Mouse (Mus musculus) limb, embryonic 14.5 days (tissue): ENCODE results near the gene Rgs9bp. TPM values are rescaled to one million over a fixed set of nuclear protein-coding genes. Genes with fewer than 3 reads are reported as not detected.
A peak's percentile ranks its signal among the peaks of the same experiment; 100 is the strongest.

Source experiments
- ATAC-seq: fragments of 200-750 bp; cut with Nextera tagmentation; 2 replicates; pipeline ENCODE4 v1.8.0; 2017; ENCODE audit warnings: low read depth, moderate number of reproducible peaks, moderate TSS enrichment; ENCODE audit not compliant: low FRiP score
- DNase-seq: peaks from one replicate; pipeline ENCODE4 v3.0.0-alpha.2; 2015; ENCODE audit warnings: low spot score
- H3K27ac ChIP-seq: fragments of 300-500 bp; sonication (generic); replicated peaks from 2 replicates; pipeline ENCODE4 v1.5.1; 2014; ENCODE audit warnings: low read depth, mild to moderate bottlenecking, low read length, moderate library complexity, mixed read lengths
- H3K27me3 ChIP-seq: fragments of 300-500 bp; sonication (generic); 2 replicates; pipeline ENCODE4 v1.6.1; 2014; ENCODE audit warnings: low read length, mixed read lengths; ENCODE audit not compliant: control insufficient read depth, insufficient read depth
- H3K36me3 ChIP-seq: fragments of 300-500 bp; sonication (generic); 2 replicates; pipeline ENCODE4 v1.6.1; 2014; ENCODE audit warnings: mild to moderate bottlenecking, low read length, moderate library complexity, mixed read lengths; ENCODE audit not compliant: control insufficient read depth, insufficient read depth
- H3K4me1 ChIP-seq: fragments of 300-500 bp; sonication (generic); 2 replicates; pipeline ENCODE4 v1.6.1; 2014; ENCODE audit warnings: antibody characterized with exemption, low read length, mixed read lengths; ENCODE audit not compliant: control insufficient read depth, insufficient read depth
- H3K4me2 ChIP-seq: fragments of 300-500 bp; sonication (generic); replicated peaks from 2 replicates; pipeline ENCODE4 v1.6.1; 2014; ENCODE audit warnings: low read depth, mild to moderate bottlenecking, low read length, moderate library complexity; ENCODE audit not compliant: severe bottlenecking
- H3K4me3 ChIP-seq: fragments of 300-500 bp; sonication (generic); replicated peaks from 2 replicates; pipeline ENCODE4 v1.5.1; 2014; ENCODE audit warnings: low read length
- H3K9ac ChIP-seq: fragments of 300-500 bp; sonication (generic); 2 replicates; pipeline ENCODE4 v1.6.1; 2014; ENCODE audit warnings: mild to moderate bottlenecking, low read depth, low read length, moderate library complexity; ENCODE audit not compliant: severe bottlenecking
- H3K9me3 ChIP-seq: fragments of 300-500 bp; sonication (generic); 2 replicates; pipeline ENCODE4 v1.6.1; 2016; ENCODE audit warnings: low read length; ENCODE audit not compliant: control insufficient read depth
- POLR2A ChIP-seq: fragments of 200-500 bp; IDR thresholded peaks from 2 replicates; pipeline ENCODE4 v1.8.0; 2012; ENCODE audit warnings: inconsistent platforms, mild to moderate bottlenecking, moderate library complexity, borderline replicate concordance; ENCODE audit not compliant: insufficient read depth, insufficient read length; ENCODE audit errors: extremely low read depth
- WGBS: fragments of 180-500 bp; shearing (Covaris S2); extraction: QIAGEN DNeasy Blood & Tissue Kit; methylation state at CpG from one replicate; pipeline ENCODE4 v1.1.7; 2014; 5-methylcytosine and 5-hydroxymethylcytosine counted together
- polyA plus RNA-seq, 2 experiments: library from polyadenylated mRNA; depleted of rRNA in 1 of 2; stranded (reverse) in 1 of 2; unstranded in 1 of 2; fragments of >200 nt; fragmentation: Nextera tagmentation in 1 of 2; extraction: Ambion mirVana in 1 of 2; gene quantifications; 2 replicates each; pipeline versions ENCODE4 v1.2.1 to v1.2.3; 2012 to 2014

Rgs9bp gene
- polyA plus RNA-seq, 2 experiments: 0.99 to 1.5 TPM

GRCm38 (mm10) chr7:35556905-35557304 lies 28.5 kb downstream of the Rgs9bp start:
- DNase-seq (no peak), ATAC-seq (no peak)
- Histone ChIP-seq H3K4me3 (no peak overlapping the region), H3K9ac (no peak overlapping the region), H3K4me2 (no peak overlapping the region), H3K27me3 (no peaks in the 10 kb centered on the region), H3K27ac (no peak overlapping the region), H3K4me1 (peaks cover 7% of the 10 kb centered on the region; the same call in 1 of the 2 replicates), H3K36me3 (no peaks in the 10 kb centered on the region), H3K9me3 (no peaks in the 10 kb centered on the region)
- WGBS: 89% methylated on average over 5 of the region's 5 CpGs
- TF ChIP-seq POLR2A: no peak

GRCm38 (mm10) chr7:35556205-35556603 lies 29.2 kb downstream of the Rgs9bp start, which contains the start of gene Nudt19:
Gene Nudt19 (minus strand): TSS chr7:35556304.
- Histone ChIP-seq H3K27me3 (no peaks in the 10 kb centered on the region), H3K27ac (peak within 1 kb of the TSS; percentile 96), H3K9ac (peak within 1 kb of the TSS; percentile 95), H3K36me3 (peaks cover 3% of the 10 kb centered on the region; the same call in 1 of the 2 replicates), H3K4me1 (peaks cover 7% of the 10 kb centered on the region; the same call in 1 of the 2 replicates), H3K9me3 (no peaks in the 10 kb centered on the region), H3K4me2 (peak within 1 kb of the TSS; percentile 97), H3K4me3 (peak within 1 kb of the TSS; percentile 80)
- ATAC-seq (no peak), DNase-seq (no peak)
- WGBS: 66% methylated on average over 4 of the region's 4 CpGs
- TF ChIP-seq POLR2A: no peak

GRCm38 (mm10) chr7:35555224-35556204 lies 29.9 kb downstream of the Rgs9bp start:
- TF ChIP-seq POLR2A: peak; percentile 89
- under 1% methylated on average over 72 of the region's 93 CpGs for WGBS
- ATAC-seq (peak; percentile 91), DNase-seq (peak; percentile 88)
- Histone ChIP-seq H3K4me2 (peak overlapping the region; percentile 97), H3K27ac (peak overlapping the region; percentile 96), H3K4me1 (peaks cover 7% of the 10 kb centered on the region; the same call in 1 of the 2 replicates), H3K9ac (peak overlapping the region; percentile 95), H3K36me3 (peaks cover 8% of the 10 kb centered on the region; the same call in 1 of the 2 replicates), H3K27me3 (no peaks in the 10 kb centered on the region), H3K4me3 (peak overlapping the region; percentile 80), H3K9me3 (no peaks in the 10 kb centered on the region)

DNA sequence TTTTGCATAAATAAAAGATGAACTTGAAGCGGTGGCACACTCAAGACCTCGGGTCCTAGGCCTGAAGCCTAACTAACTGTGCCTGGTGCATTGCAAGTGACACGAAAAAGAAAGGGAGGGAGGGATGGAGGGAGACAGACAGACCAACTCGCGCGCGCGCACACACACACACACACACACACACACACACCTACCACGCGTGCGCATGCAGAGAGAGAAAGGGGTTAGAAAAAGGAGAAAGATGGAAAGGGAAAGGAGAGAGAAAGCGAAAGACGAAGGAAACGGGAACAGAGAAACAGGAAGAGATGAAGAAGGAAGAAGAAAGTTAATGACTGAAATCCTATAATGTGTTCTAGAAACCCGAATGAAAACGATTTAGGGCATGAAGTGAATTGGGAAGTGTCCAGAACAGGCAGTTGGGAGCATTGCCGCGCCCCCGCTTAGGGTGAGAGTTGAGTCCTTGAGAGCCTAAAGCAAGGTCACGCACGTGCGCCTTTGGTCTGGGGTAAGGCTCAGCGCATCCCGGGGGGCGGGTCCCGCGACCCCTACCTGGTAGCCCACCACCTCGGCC lies 30.7 kb downstream of the Rgs9bp start:
- ATAC-seq: peak; percentile 23
- 4% methylated on average over 28 of the region's 28 CpGs for WGBS
- peak overlapping the region; percentile 95 for H3K9ac ChIP-seq
- peaks cover 8% of the 10 kb centered on the region; the same call in 1 of the 2 replicates for H3K36me3 ChIP-seq
- TF ChIP-seq POLR2A: no peak
- H3K4me1 ChIP-seq: peaks cover 7% of the 10 kb centered on the region; the same call in 1 of the 2 replicates
- peak; percentile 10 for DNase-seq
- no peaks in the 10 kb centered on the region for H3K27me3 ChIP-seq
- peak overlapping the region; percentile 80 for H3K4me3 ChIP-seq
- H3K27ac ChIP-seq: peak overlapping the region; percentile 96
- H3K9me3 ChIP-seq: no peaks in the 10 kb centered on the region
- H3K4me2 ChIP-seq: peak overlapping the region; percentile 97
